Mouse (Mus musculus) spleen, postnatal 14 days (tissue): ENCODE results near the gene Slc1a3.
A peak's percentile ranks its signal among the peaks of the same experiment; 100 is the strongest.

Source experiments
- DNase-seq, 2 experiments: peaks; one replicate each; pipeline ENCODE4 v3.0.0; 2021 to 2022; ENCODE audit warnings: low spot score in 2 of 2

Slc1a3 gene

DNA sequence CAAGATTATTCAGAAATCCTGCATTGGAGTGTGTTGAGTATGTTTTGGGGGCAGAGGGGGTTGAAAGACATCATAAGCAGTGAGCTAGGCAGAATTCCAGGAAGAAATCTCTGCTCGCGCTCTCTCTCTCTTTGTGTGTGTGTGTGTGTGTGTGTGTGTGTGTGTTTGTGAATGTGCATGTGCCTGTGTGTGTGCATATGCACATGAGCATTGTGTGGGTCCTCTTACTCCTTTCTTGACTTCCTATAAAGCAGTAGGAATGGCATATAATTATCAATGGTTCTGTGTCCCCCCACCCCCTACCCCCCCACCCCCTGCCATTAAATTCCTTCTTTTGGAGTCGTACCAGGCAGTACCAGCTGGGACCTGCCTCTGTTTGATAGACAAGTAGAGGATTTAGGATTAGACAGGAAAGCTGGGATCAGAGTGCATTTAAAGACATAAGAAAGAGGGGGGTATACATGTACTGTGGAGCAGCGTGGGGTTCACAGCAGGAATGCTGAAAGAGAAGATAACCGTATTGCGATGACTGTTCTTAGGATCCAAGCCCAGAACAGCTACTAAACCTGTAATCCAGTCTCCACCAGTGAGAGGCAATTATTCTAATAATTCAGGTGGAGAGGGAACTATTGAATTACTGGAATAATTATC lies 104.9 kb downstream of the Slc1a3 start:
- DNase-seq = no peak

DNA sequence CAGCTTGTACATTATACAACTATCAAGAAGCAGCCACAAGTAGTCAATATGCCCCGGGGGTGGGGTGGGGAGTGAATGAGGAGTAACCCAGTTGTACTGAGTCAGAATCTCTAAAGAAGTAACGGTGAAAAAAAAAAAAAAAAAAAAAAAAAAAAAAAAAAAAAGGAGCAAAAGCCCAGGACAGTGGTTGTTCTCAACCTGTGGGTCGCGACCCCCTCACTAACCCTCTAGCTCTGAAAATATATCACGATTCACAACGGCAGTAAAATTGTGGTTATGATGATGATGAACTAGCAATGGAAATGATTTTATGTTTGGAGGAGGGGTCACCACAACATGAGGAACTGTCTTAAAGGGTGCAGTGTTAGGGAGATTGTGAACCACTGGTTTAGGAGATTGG lies 108.2 kb downstream of the Slc1a3 start:
- DNase-seq = no peak

- DNase-seq = no peak
Measured at GRCm38 (mm10) chr15:8601312-8602146, 109.0 kb downstream of the Slc1a3 start.

GRCm38 (mm10) chr15:8596375-8596900 lies 114.1 kb downstream of the Slc1a3 start:
- no peak for DNase-seq

DNA sequence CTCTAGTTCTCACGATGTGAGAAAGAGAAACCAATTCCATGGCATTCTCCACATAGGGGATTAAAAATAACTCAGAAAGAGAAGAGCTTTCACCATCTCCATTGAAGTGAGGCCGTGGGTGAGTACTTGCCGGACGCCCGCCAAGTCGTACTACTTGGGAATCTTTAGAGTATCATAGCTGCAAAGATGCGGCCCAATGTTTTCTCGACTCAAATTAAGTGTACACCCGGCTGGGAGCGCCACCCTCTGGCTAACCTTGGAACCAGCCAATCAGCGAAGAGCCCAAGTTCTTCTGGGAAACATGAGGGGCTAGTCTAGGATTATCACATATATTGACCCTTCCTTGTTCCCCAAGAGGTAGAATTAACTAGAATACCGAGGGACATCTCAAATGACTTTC lies 115.3 kb downstream of the Slc1a3 start:
- no peak for DNase-seq

DNA sequence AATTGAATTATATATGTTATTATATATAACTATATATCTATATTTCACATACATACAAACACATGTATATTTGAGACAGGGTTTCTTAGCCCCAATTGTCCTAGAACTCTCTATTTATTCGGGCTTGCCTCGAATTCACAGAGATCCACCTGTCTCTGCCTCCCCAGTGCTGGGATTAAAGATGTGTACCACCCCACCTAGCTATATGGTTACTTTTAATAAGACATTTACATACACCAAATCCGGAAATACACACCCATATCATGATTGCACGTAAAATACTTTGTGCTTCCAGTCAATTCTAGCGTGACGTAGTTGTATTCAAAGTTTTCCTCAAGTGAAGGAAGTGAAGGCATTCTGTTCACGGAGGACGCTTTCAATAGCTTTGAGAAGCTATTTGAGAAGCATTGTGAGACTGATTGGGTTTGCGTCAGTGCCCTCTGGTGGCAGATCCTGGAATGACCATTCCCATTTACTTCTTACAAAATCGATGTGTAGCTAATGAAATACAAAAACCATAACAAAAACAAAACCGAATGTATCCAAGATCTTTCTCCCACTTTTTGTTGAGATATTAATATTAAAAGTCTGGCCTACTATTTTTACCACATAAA lies 121.0 kb downstream of the Slc1a3 start:
- DNase-seq = peak; percentile 21 to 48

GRCm38 (mm10) chr15:8588065-8588464 lies 122.5 kb downstream of the Slc1a3 start:
- no peak for DNase-seq

DNA sequence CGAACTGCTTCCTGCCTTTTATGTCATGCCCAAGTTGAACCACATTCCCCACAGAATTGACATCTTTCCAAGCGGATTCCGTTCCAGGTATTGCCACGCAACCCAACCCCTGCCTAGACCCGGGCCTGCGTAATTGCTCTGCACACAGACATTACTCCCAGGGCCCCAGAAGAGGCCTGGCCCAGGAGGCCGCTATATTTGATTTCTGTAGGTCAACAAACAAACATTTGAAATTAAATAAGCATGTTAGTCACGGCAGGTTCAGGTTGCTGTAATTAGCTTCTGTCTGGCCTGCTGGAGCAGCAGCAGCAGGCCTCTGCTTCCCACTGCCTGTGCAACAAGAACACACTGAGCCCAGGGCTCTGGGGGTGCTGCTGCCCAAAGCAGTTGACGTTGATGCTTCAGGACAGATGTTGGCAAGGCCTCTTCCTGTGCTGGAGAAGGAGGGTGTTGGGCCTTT lies 123.7 kb downstream of the Slc1a3 start:
- DNase-seq = no peak
